Mouse (Mus musculus) erythroblast, embryonic 14.5 days (primary cell): ENCODE measurements around the gene Parva.

Experiments
- GATA1 ChIP-seq: IDR thresholded peaks from 2 replicates; pipeline ENCODE4 v1.6.1; 2012; ENCODE audit warnings: low read length, inconsistent platforms, mixed read lengths
- TAL1 ChIP-seq: IDR thresholded peaks from 3 replicates; pipeline ENCODE4 v1.6.1; 2012; ENCODE audit warnings: low read length, inconsistent platforms, mixed read lengths

GRCm38 (mm10) chr7:112530924-112531323 is 103.6 kb downstream of the Parva start:
- no peak for TF ChIP-seq TAL1
- no peak for TF ChIP-seq GATA1
